Mouse (Mus musculus): ENCODE results near the gene Methig1. TPM values are rescaled to one million over a fixed set of nuclear protein-coding genes. Genes with fewer than 3 reads are reported as not detected.

The Methig1 gene
- total and polyA plus RNA-seq, 3 experiments, result not detected

DNA sequence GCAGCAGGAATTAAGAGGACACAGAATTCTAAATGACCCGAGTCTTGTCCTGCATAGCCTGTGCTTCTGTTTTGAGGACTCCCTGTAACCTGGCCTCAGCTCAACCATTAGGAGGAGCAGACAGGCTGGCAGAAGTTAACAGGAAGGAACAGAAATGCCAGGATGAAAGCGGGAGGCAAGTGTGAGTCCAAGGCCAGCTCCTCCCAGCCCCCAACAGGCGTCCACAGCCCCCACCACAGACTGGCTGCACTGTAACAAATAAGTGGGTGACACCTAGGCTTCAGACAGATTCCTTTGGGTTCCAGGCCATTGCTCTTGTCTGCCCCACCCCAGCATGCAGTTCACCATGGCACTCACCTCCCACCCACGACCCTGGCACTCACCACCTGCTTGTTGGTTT is 49.8 kb downstream of the Methig1 start:
- no peak for TF ChIP-seq CTCF (IDR thresholded peaks at IDR 0.05 in 2 of 3, conservative IDR thresholded peaks at IDR 0.05 in 1 of 3; ENCODE audit: control insufficient read depth in 1 of 3, insufficient read depth in 1 of 3, low read depth in 2 of 3, low read length in 3 of 3, poor library complexity in 1 of 3, severe bottlenecking in 1 of 3)
- no peak for TF ChIP-seq HCFC1 (IDR thresholded peaks at IDR 0.05; ENCODE audit: low read depth, low read length)
- no peak for TF ChIP-seq POLR2AphosphoS5 (IDR thresholded peaks at IDR 0.05; ENCODE audit: borderline replicate concordance, low read depth, low read length)
- no peak for TF ChIP-seq KAT2A (conservative IDR thresholded peaks at IDR 0.05; ENCODE audit: low read depth, low read length)
- no peak for TF ChIP-seq NELFE (IDR thresholded peaks at IDR 0.05; ENCODE audit: low read depth, low read length)
- no peak for TF ChIP-seq MXI1 (IDR thresholded peaks at IDR 0.05; ENCODE audit: low read depth, low read length)
- TF ChIP-seq POLR2AphosphoS2 (IDR thresholded peaks at IDR 0.05; ENCODE audit: low read length), result no peak
- TF ChIP-seq GATA1 (IDR thresholded peaks at IDR 0.05; ENCODE audit: low read depth, low read length), result no peak
- no peak for TF ChIP-seq ETS1 (IDR thresholded peaks at IDR 0.05; ENCODE audit: low read depth, low read length)
- no peak for TF ChIP-seq SIN3A (IDR thresholded peaks at IDR 0.05; ENCODE audit: low read length)
- no peak for TF ChIP-seq RCOR1 (IDR thresholded peaks at IDR 0.05; ENCODE audit: low read depth, low read length)
- no peak for TF ChIP-seq MYB (IDR thresholded peaks at IDR 0.05; ENCODE audit: low read depth, low read length)
- TF ChIP-seq CHD1 (IDR thresholded peaks at IDR 0.05; ENCODE audit: low read depth, low read length), result no peak
- TF ChIP-seq RAD21 (IDR thresholded peaks at IDR 0.05; ENCODE audit: low read depth, low read length), result no peak
- TF ChIP-seq MAZ (IDR thresholded peaks at IDR 0.05; ENCODE audit: low read depth, low read length), result no peak
- Histone ChIP-seq H3K27me3 (ENCODE audit: control insufficient read depth in 1 of 2, insufficient read depth in 2 of 2, low read length in 2 of 2) (no peaks in the 10 kb centered on the region), H3K36me3 (ENCODE audit: control insufficient read depth in 1 of 2, insufficient read depth in 2 of 2, low read length in 2 of 2) (peaks cover 3 to 50% of the 10 kb centered on the region in 2 experiments), H3K9me3 (replicated peaks; ENCODE audit: insufficient read depth, low read length) (no peaks in the 10 kb centered on the region), H3K9ac (ENCODE audit: control insufficient read depth, low read depth, low read length, poor library complexity, severe bottlenecking) (no peak overlapping the region), H3K79me2 (ENCODE audit: control insufficient read depth, insufficient read depth, low read length, poor library complexity) (no peaks in the 10 kb centered on the region), H3K27ac (ENCODE audit: control insufficient read depth, low read depth, low read length) (no peak overlapping the region), H3K4me1 (ENCODE audit: control insufficient read depth in 1 of 2, insufficient read depth in 2 of 2, low read length in 2 of 2) (peaks cover 2 to 3% of the 10 kb centered on the region in 2 experiments; a peak in 2 of 4 replicates), H3K4me3 (ENCODE audit: control insufficient read depth in 1 of 2, insufficient read depth in 1 of 2, low read depth in 2 of 2, low read length in 2 of 2) (no peak overlapping the region)
- DNase-seq (ENCODE audit: low read depth, low spot score), result no peak

DNA sequence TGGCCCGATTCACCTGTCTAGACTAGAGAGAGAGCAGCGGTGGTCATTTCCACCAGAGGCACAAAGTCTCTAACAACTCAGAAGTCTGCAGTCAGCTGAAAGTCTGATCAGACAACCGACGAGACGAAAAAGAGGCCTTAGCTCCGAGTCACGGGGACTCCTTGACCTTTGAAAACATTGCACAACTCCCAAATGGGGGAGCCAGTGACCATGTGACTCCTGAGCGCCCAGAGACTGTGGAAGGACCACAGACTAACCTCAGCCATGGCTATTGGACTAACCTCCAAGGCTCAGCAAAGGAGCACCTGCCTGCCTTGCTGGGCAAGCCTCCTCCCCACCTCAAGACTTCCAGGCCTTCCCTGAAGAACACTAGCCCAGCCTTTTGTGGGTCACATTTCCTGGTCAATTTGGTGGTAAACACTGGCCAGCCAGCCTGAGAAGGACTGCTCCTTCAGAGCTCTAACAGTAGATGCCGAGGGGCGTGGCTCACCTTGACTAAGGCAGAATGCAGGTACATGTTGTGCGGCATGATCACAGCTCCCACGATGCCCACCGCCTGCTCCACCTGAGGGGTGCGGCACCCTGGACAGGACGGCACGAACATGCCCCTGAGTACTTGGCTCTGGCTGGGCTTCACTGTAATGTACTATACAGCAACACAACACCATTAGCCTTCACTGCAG is 50.5 kb downstream of the Methig1 start:
- DNase-seq (ENCODE audit: low read depth, low spot score), result no peak
- no peak for TF ChIP-seq CHD2 (IDR thresholded peaks at IDR 0.05; ENCODE audit: low read length)
- no peak for TF ChIP-seq MEF2A (IDR thresholded peaks at IDR 0.05; ENCODE audit: extremely low read depth, insufficient replicate concordance, low read depth, low read length, poor library complexity, severe bottlenecking)
- no peak for TF ChIP-seq RAD21 (IDR thresholded peaks at IDR 0.05; ENCODE audit: low read depth, low read length)
- TF ChIP-seq SMC3 (IDR thresholded peaks at IDR 0.05; ENCODE audit: low read depth, low read length), result no peak
- no peak for TF ChIP-seq USF1 (IDR thresholded peaks at IDR 0.05; ENCODE audit: low read depth, low read length)
- TF ChIP-seq MXI1 (IDR thresholded peaks at IDR 0.05; ENCODE audit: low read depth, low read length), result no peak
- TF ChIP-seq ELF1 (IDR thresholded peaks at IDR 0.05; ENCODE audit: low read depth, low read length), result no peak
- no peak for TF ChIP-seq USF2 (IDR thresholded peaks at IDR 0.05; ENCODE audit: borderline replicate concordance in 1 of 2, insufficient read depth in 1 of 2, low read depth in 1 of 2, low read length in 2 of 2)
- no peak for TF ChIP-seq KAT2A (conservative IDR thresholded peaks at IDR 0.05; ENCODE audit: low read depth, low read length)
- TF ChIP-seq POLR2AphosphoS2 (IDR thresholded peaks at IDR 0.05; ENCODE audit: low read length), result no peak
- TF ChIP-seq ZKSCAN1 (IDR thresholded peaks at IDR 0.05; ENCODE audit: low read depth, low read length), result no peak
- no peak for TF ChIP-seq POLR2A (IDR thresholded peaks at IDR 0.05; ENCODE audit: control insufficient read depth in 1 of 2, insufficient read depth in 1 of 2, low read depth in 1 of 2, low read length in 2 of 2, poor library complexity in 1 of 2)
- TF ChIP-seq TBP (IDR thresholded peaks at IDR 0.05; ENCODE audit: low read depth, low read length), result no peak
- no peak for TF ChIP-seq CHD1 (IDR thresholded peaks at IDR 0.05; ENCODE audit: low read depth, low read length)
- no peak for TF ChIP-seq NRF1 (IDR thresholded peaks at IDR 0.05; ENCODE audit: insufficient read depth, low read depth, low read length, poor library complexity, severe bottlenecking)
- no peak for TF ChIP-seq MAX (IDR thresholded peaks at IDR 0.05; ENCODE audit: low read length)
- TF ChIP-seq ZC3H11A (IDR thresholded peaks at IDR 0.05; ENCODE audit: low read depth, low read length), result no peak
- TF ChIP-seq SIN3A (IDR thresholded peaks at IDR 0.05; ENCODE audit: low read length), result no peak
- no peak for TF ChIP-seq MAZ (IDR thresholded peaks at IDR 0.05; ENCODE audit: low read depth, low read length)
- Histone ChIP-seq H3K27ac (ENCODE audit: control insufficient read depth, low read depth, low read length) (no peak overlapping the region), H3K4me3 (ENCODE audit: control insufficient read depth in 1 of 2, insufficient read depth in 1 of 2, low read depth in 2 of 2, low read length in 2 of 2) (no peak overlapping the region), H3K4me1 (ENCODE audit: control insufficient read depth in 1 of 2, insufficient read depth in 2 of 2, low read length in 2 of 2) (peaks cover 2 to 3% of the 10 kb centered on the region in 2 experiments; a peak in 2 of 4 replicates), H3K27me3 (ENCODE audit: control insufficient read depth in 1 of 2, insufficient read depth in 2 of 2, low read length in 2 of 2) (no peaks in the 10 kb centered on the region), H3K9ac (ENCODE audit: control insufficient read depth, low read depth, low read length, poor library complexity, severe bottlenecking) (no peak overlapping the region), H3K36me3 (ENCODE audit: control insufficient read depth in 1 of 2, insufficient read depth in 2 of 2, low read length in 2 of 2) (peaks cover 3 to 53% of the 10 kb centered on the region in 2 experiments), H3K79me2 (ENCODE audit: control insufficient read depth, insufficient read depth, low read length, poor library complexity) (no peaks in the 10 kb centered on the region), H3K9me3 (replicated peaks; ENCODE audit: insufficient read depth, low read length) (no peaks in the 10 kb centered on the region)
